Mouse (Mus musculus) MEL (cell line): ENCODE measurements around the gene Tgoln1. TPM values are rescaled to one million over a fixed set of nuclear protein-coding genes. Genes with fewer than 3 reads are reported as not detected.
A peak's percentile ranks its signal among the peaks of the same experiment; 100 is the strongest.

Experiments used
- DNase-seq: peaks from one replicate; pipeline ENCODE4 v3.0.0; 2011; ENCODE audit warnings: low read depth, low spot score
- H3K27ac ChIP-seq: 2 replicates; pipeline ENCODE4 v1.5.1; 2012; ENCODE audit warnings: low read depth, mild to moderate bottlenecking, control low read depth, low read length, moderate library complexity; ENCODE audit not compliant: control insufficient read depth
- H3K27me3 ChIP-seq, 2 experiments: fragments of 150-350 bp in 1 of 2; sonication (generic) in 1 of 2; 2 replicates each; pipeline ENCODE4 v1.6.1; 2012; ENCODE audit warnings: low read length in 2 of 2, mild to moderate bottlenecking in 2 of 2, improper control_type of control experiment in 1 of 2, moderate library complexity in 1 of 2; ENCODE audit not compliant: insufficient read depth in 2 of 2, control insufficient read depth in 1 of 2
- H3K36me3 ChIP-seq, 2 experiments: 2 replicates each; pipeline ENCODE4 v1.6.1; 2012 to 2014; ENCODE audit warnings: low read length in 2 of 2, improper control_type of control experiment in 1 of 2, inconsistent platforms in 1 of 2, mild to moderate bottlenecking in 1 of 2; ENCODE audit not compliant: insufficient read depth in 2 of 2, control insufficient read depth in 1 of 2
- H3K4me1 ChIP-seq, 2 experiments: fragments of 150-350 bp in 1 of 2; sonication (generic) in 1 of 2; 2 replicates each; pipeline ENCODE4 v1.6.1; 2012; ENCODE audit warnings: low read length in 2 of 2, improper control_type of control experiment in 1 of 2, mild to moderate bottlenecking in 1 of 2; ENCODE audit not compliant: insufficient read depth in 2 of 2, control insufficient read depth in 1 of 2
- H3K4me3 ChIP-seq, 2 experiments: fragments of 150-350 bp in 1 of 2; sonication (generic) in 1 of 2; 2 replicates each; pipeline ENCODE4 v1.5.1; 2012; ENCODE audit warnings: low read depth in 2 of 2, low read length in 2 of 2, mild to moderate bottlenecking in 2 of 2, moderate library complexity in 2 of 2, control low read depth in 1 of 2, improper control_type of control experiment in 1 of 2; ENCODE audit not compliant: control insufficient read depth in 1 of 2, insufficient read depth in 1 of 2
- H3K79me2 ChIP-seq: 2 replicates; pipeline ENCODE4 v1.6.1; 2012; ENCODE audit warnings: mild to moderate bottlenecking, low read length, moderate library complexity; ENCODE audit not compliant: control insufficient read depth, poor library complexity, insufficient read depth
- H3K9ac ChIP-seq: 2 replicates; pipeline ENCODE4 v1.6.1; 2012; ENCODE audit warnings: low read depth, mild to moderate bottlenecking, control low read depth, low read length, moderate library complexity; ENCODE audit not compliant: control insufficient read depth, poor library complexity, severe bottlenecking
- H3K9me3 ChIP-seq: fragments of 150-350 bp; sonication (generic); replicated peaks from 2 replicates; pipeline ENCODE4 v1.6.1; 2012; ENCODE audit warnings: mild to moderate bottlenecking, low read length, improper control_type of control experiment, moderate library complexity; ENCODE audit not compliant: insufficient read depth
- CHD1 ChIP-seq: IDR thresholded peaks from 2 replicates; pipeline ENCODE4 v1.6.1; 2012; ENCODE audit warnings: low read depth, mild to moderate bottlenecking, inconsistent platforms, low read length, improper control_type of control experiment
- GATA1 ChIP-seq: IDR thresholded peaks from 2 replicates; pipeline ENCODE4 v1.6.1; 2011; ENCODE audit warnings: low read depth, low read length, improper control_type of control experiment
- MAFK ChIP-seq: IDR thresholded peaks from 2 replicates; pipeline ENCODE4 v1.6.1; 2011; ENCODE audit warnings: low read depth, mild to moderate bottlenecking, low read length, improper control_type of control experiment, borderline replicate concordance
- MXI1 ChIP-seq: IDR thresholded peaks from 2 replicates; pipeline ENCODE4 v1.6.1; 2011; ENCODE audit warnings: mild to moderate bottlenecking, low read depth, low read length, improper control_type of control experiment
- POLR2AphosphoS2 ChIP-seq: IDR thresholded peaks from 2 replicates; pipeline ENCODE4 v1.6.1; 2011; ENCODE audit warnings: low read length, improper control_type of control experiment
- RCOR1 ChIP-seq: IDR thresholded peaks from 2 replicates; pipeline ENCODE4 v1.6.1; 2012; ENCODE audit warnings: low read depth, mild to moderate bottlenecking, inconsistent platforms, low read length, improper control_type of control experiment
- SIN3A ChIP-seq: IDR thresholded peaks from 2 replicates; pipeline ENCODE4 v1.6.1; 2012; ENCODE audit warnings: low read length, improper control_type of control experiment, inconsistent platforms
- TAL1 ChIP-seq: IDR thresholded peaks from 2 replicates; pipeline ENCODE4 v1.6.1; 2012; ENCODE audit warnings: mild to moderate bottlenecking, inconsistent platforms, low read length, moderate library complexity, mixed read lengths
- TCF12 ChIP-seq: IDR thresholded peaks from 2 replicates; pipeline ENCODE4 v1.6.1; 2014; ENCODE audit warnings: low read depth, mild to moderate bottlenecking, inconsistent platforms, low read length, improper control_type of control experiment, moderate library complexity
- UBTF ChIP-seq: IDR thresholded peaks from 2 replicates; pipeline ENCODE4 v1.6.1; 2012; ENCODE audit warnings: low read depth, mild to moderate bottlenecking, inconsistent platforms, low read length, improper control_type of control experiment, moderate library complexity, borderline replicate concordance; ENCODE audit not compliant: insufficient read depth
- USF1 ChIP-seq: IDR thresholded peaks from 2 replicates; pipeline ENCODE4 v1.6.1; 2014; ENCODE audit warnings: low read depth, mild to moderate bottlenecking, inconsistent platforms, low read length, improper control_type of control experiment, moderate library complexity
- USF2 ChIP-seq, 2 experiments: IDR thresholded peaks; 2 replicates each; pipeline ENCODE4 v1.6.1; 2011 to 2012; ENCODE audit warnings: improper control_type of control experiment in 2 of 2, low read length in 2 of 2, borderline replicate concordance in 1 of 2, inconsistent platforms in 1 of 2, low read depth in 1 of 2, mild to moderate bottlenecking in 1 of 2; ENCODE audit not compliant: insufficient read depth in 1 of 2
- ZC3H11A ChIP-seq: IDR thresholded peaks from 2 replicates; pipeline ENCODE4 v1.6.1; 2012; ENCODE audit warnings: low read depth, mild to moderate bottlenecking, inconsistent platforms, low read length, improper control_type of control experiment
- polyA plus RNA-seq, 2 experiments: library from polyadenylated mRNA; stranded (reverse) in 1 of 2; unstranded in 1 of 2; fragments of >175 nt in 1 of 2; fragments of >200 nt in 1 of 2; gene quantifications; 2 replicates each; pipeline versions ENCODE4 v1.2.1 to v1.2.4; 2012; ENCODE audit warnings: low replicate concordance in 2 of 2, low read depth in 1 of 2; ENCODE audit not compliant: insufficient read length in 2 of 2, insufficient read depth in 1 of 2, missing spikeins in 1 of 2
- total RNA-seq: library from RNA; depleted of rRNA; stranded (reverse); fragments of 300-350 nt; gene quantifications from 2 replicates; pipeline ENCODE4 v1.2.3, GENCODE M21; 2012

Gene Tgoln1
- total and polyA plus RNA-seq, 3 experiments = 20.6 to 106 (median 23.9) TPM

- no peak for TF ChIP-seq RCOR1
- TF ChIP-seq, all 39 proteins: peak for 9
Observed at GRCm38 (mm10) chr6:72566044-72566443, 50.8 kb downstream of the Tgoln1 start (continued).

DNA sequence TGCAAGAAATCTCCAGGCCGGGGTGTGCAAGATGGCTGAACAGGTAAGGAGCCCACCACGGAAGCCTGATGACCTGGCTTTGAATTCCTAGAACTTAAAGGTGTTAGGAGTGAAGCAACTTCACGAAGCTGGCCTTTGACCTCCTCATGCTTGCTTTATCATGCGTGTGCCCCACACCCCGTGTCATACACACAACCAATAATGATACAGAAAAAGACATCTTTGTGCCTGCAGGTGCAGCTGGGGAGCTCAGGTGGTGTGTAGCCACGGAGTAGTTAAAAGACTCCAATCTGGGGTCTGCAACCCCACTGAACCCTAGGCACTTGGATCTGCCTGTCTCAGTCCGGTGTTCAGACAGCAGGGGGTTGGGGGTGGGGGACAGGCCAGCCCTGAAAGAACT, 51.3 kb downstream of the Tgoln1 start:
- H3K4me1 ChIP-seq = no peaks in the 10 kb centered on the region
- DNase-seq = no peak
- TF ChIP-seq CHD1 (no peak), TCF12 (no peak), USF1 (no peak)
- TF ChIP-seq, all 39 proteins: peak for 0
- H3K27me3 ChIP-seq = no peaks in the 10 kb centered on the region
- H3K4me3 ChIP-seq = no peak overlapping the region
- peak overlapping the region; percentile 23 for H3K9ac ChIP-seq
- H3K36me3 ChIP-seq = peaks cover 0 to 5% of the 10 kb centered on the region in 2 experiments; a peak in 2 of 4 replicates
- H3K27ac ChIP-seq = no peak overlapping the region
- no peaks in the 10 kb centered on the region for H3K9me3 ChIP-seq
- H3K79me2 ChIP-seq = no peaks in the 10 kb centered on the region

DNA sequence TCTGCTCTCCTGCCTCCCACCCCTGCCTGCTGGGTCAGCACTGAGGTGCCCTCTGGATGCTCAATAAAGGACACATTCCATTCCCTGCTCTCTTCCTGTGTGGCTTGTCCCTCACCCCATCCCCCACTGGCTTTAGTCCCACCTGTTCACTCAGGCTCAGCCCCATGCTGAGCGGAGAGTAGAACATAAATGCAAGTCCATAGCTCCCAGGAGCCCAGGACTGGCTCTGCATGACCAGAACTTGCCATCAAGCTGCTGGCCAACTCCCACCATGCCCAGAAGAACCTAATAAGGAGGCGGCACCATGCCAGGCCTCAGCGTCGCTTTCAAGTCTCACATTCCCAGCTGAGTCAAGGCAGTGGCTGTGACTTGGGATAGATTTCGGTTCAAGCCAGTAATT, 53.9 kb downstream of the Tgoln1 start:
- TF ChIP-seq CHD1 (no peak), MXI1 (no peak), POLR2AphosphoS2 (no peak), SIN3A (no peak), UBTF (no peak), TCF12 (no peak), GATA1 (no peak)
- DNase-seq = no peak
- Histone ChIP-seq H3K4me1 (no peaks in the 10 kb centered on the region), H3K9ac (no peak overlapping the region), H3K27ac (no peak overlapping the region), H3K27me3 (no peaks in the 10 kb centered on the region), H3K79me2 (no peaks in the 10 kb centered on the region), H3K36me3 (peaks cover 0 to 7% of the 10 kb centered on the region in 2 experiments; a peak in 2 of 4 replicates), H3K4me3 (no peak overlapping the region), H3K9me3 (no peaks in the 10 kb centered on the region)

DNA sequence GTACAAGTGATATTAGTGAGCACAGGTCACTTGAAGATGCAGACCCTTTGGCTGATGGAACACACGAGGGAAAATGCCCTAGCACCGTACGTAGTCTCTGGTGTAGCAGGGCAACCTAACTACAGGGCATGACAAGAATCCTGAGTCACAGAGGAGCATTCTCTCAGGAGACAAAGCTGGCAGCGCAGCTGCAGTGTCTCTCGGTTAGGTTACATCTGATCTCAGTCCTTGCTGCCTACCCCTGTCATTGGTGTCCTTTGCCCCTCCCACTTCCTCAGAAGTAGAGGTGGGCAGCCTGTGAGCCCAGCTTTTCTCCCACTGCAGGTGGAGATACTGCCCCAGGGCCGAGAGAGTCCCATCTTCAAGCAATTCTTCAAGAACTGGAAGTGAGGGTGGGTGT, 54.3 kb downstream of the Tgoln1 start:
- Histone ChIP-seq H3K4me1 (no peaks in the 10 kb centered on the region), H3K27me3 (no peaks in the 10 kb centered on the region), H3K9ac (no peak overlapping the region), H3K4me3 (no peak overlapping the region), H3K9me3 (no peaks in the 10 kb centered on the region), H3K36me3 (peaks cover 0 to 7% of the 10 kb centered on the region in 2 experiments; a peak in 2 of 4 replicates), H3K79me2 (no peaks in the 10 kb centered on the region), H3K27ac (no peak overlapping the region)
- TF ChIP-seq TAL1 (no peak), USF2 (IDR thresholded peaks at IDR 0.05; ENCODE audit: borderline replicate concordance in 1 of 2, insufficient read depth in 1 of 2, low read depth in 1 of 2, low read length in 2 of 2) (no peak), USF1 (no peak), MAFK (no peak), ZC3H11A (no peak)
- DNase-seq = no peak
